Comparison of ENCODE assay signal across 24 mouse cellular contexts in genomic region chr5:73414172-73414571, GRCm38 (mm10). TPM values are rescaled to one million over a fixed set of nuclear protein-coding genes. Genes with fewer than 3 reads are reported as not detected.
DNase-seq lines count a peak whose midpoint lies in the region; ATAC-seq and TF ChIP-seq lines count a peak whose summit lies in the region.
"Had no signal": no experiment of that assay in that cellular context is flagged by ENCODE, and none has a peak within 500 bp of the region (broad histone marks: within the 10 kb centered on the region; RNA-seq: fewer than 3 reads in every experiment).

No protein-coding gene starts in this region.

- no peak for TF ChIP-seq CTCF in forebrain, postnatal 0 days (IDR thresholded peaks at IDR 0.05; ENCODE audit: low read depth)

- no peak overlapping the region for H3K9ac ChIP-seq in forebrain, embryonic 11.5 days (ENCODE audit: low read length)
- no peak overlapping the region for H3K9ac ChIP-seq in forebrain, postnatal 0 days
- H3K9ac ChIP-seq in heart, embryonic 11.5 days (ENCODE audit: low read depth, low read length), result no peak overlapping the region

- no peak overlapping the region for H3K27ac ChIP-seq in forebrain, embryonic 11.5 days (ENCODE audit: low read depth, low read length)
- H3K27ac ChIP-seq in forebrain, postnatal 0 days (ENCODE audit: low read depth, low read length), result no peak overlapping the region
- H3K27ac ChIP-seq in heart, embryonic 10.5 days, result no peak overlapping the region
- no peak overlapping the region for H3K27ac ChIP-seq in heart, embryonic 11.5 days (ENCODE audit: low read depth, low read length)

- H3K9me3 ChIP-seq in forebrain, embryonic 11.5 days (ENCODE audit: control insufficient read depth, low read length), result no peaks in the 10 kb centered on the region
- no peaks in the 10 kb centered on the region for H3K9me3 ChIP-seq in forebrain, postnatal 0 days (ENCODE audit: low read length)
- no peaks in the 10 kb centered on the region for H3K9me3 ChIP-seq in heart, embryonic 10.5 days
- no peaks in the 10 kb centered on the region for H3K9me3 ChIP-seq in heart, embryonic 11.5 days (replicated peaks; ENCODE audit: control insufficient read depth, low read length)
- H3K9me3 ChIP-seq: G1E had no signal

- H3K27me3 ChIP-seq in forebrain, embryonic 11.5 days (ENCODE audit: control insufficient read depth, insufficient read depth, low read length), result no peaks in the 10 kb centered on the region
- H3K27me3 ChIP-seq in forebrain, postnatal 0 days (ENCODE audit: insufficient read depth, low read length), result no peaks in the 10 kb centered on the region
- no peaks in the 10 kb centered on the region for H3K27me3 ChIP-seq in heart, embryonic 10.5 days (ENCODE audit: insufficient read depth, poor library complexity, severe bottlenecking)
- no peaks in the 10 kb centered on the region for H3K27me3 ChIP-seq in heart, embryonic 11.5 days (ENCODE audit: control insufficient read depth, insufficient read depth, low read length)
- H3K27me3 ChIP-seq: CH12.LX, Patski had no signal

- DNase-seq in forebrain, embryonic 11.5 days (ENCODE audit: low spot score), result peak; percentile 42
- DNase-seq in forebrain, postnatal 0 days, result no peak
- peak; percentile 81 for DNase-seq in heart, adult 11 months
- DNase-seq in heart, postnatal 14 days, result no peak
- DNase-seq in heart, embryonic 10.5 days (ENCODE audit: low spot score), result peak; percentile 63
- DNase-seq: adrenal gland, adult 2 months; adrenal gland, adult 8-10 months; adrenal gland, postnatal 10 days; adrenal gland, postnatal 14 days; adrenal gland, postnatal 25 days; adrenal gland, postnatal 36 days; B cell, adult 2 months; cerebellum, adult 11 months; cerebellum, adult 11-12 months; cerebellum, adult 18-20 months had no signal

- 90% methylated on average over 10 of the region's 10 CpGs for WGBS in forebrain, embryonic 11.5 days
- WGBS in forebrain, postnatal 0 days, result 87% methylated on average over 10 of the region's 10 CpGs
- 81% methylated on average over 10 of the region's 10 CpGs for WGBS in heart, embryonic 10.5 days
- WGBS in heart, embryonic 11.5 days (ENCODE audit: insufficient replicate concordance), result 76% methylated on average over 10 of the region's 10 CpGs

- intact Hi-C loops in heart, postnatal 14 days (cut with DNase I), result no loop called here

- H3K4me3 ChIP-seq in forebrain, embryonic 11.5 days (ENCODE audit: low read depth, low read length), result no peak overlapping the region
- no peak overlapping the region for H3K4me3 ChIP-seq in forebrain, postnatal 0 days (ENCODE audit: low read depth, low read length)
- no peak overlapping the region for H3K4me3 ChIP-seq in heart, embryonic 10.5 days
- H3K4me3 ChIP-seq in heart, embryonic 11.5 days (ENCODE audit: low read depth, low read length), result no peak overlapping the region

- H3K36me3 ChIP-seq in forebrain, embryonic 11.5 days (ENCODE audit: control insufficient read depth, insufficient read depth, low read length), result no peaks in the 10 kb centered on the region
- no peaks in the 10 kb centered on the region for H3K36me3 ChIP-seq in forebrain, postnatal 0 days (ENCODE audit: insufficient read depth)
- H3K36me3 ChIP-seq in heart, embryonic 10.5 days, result no peaks in the 10 kb centered on the region
- no peaks in the 10 kb centered on the region for H3K36me3 ChIP-seq in heart, embryonic 11.5 days (ENCODE audit: control insufficient read depth, insufficient read depth, low read length)
- H3K36me3 ChIP-seq: G1E had no signal

- H3K4me1 ChIP-seq in forebrain, embryonic 11.5 days (replicated peaks; ENCODE audit: control insufficient read depth, insufficient read depth, low read length), result no peaks in the 10 kb centered on the region; the same call in 1 of the 2 replicates
- no peaks in the 10 kb centered on the region for H3K4me1 ChIP-seq in forebrain, postnatal 0 days (ENCODE audit: insufficient read depth)
- peaks cover 4% of the 10 kb centered on the region; the same call in 1 of the 2 replicates for H3K4me1 ChIP-seq in heart, embryonic 10.5 days
- no peaks in the 10 kb centered on the region for H3K4me1 ChIP-seq in heart, embryonic 11.5 days (ENCODE audit: control insufficient read depth, insufficient read depth, low read length)

- H3K4me2 ChIP-seq in forebrain, embryonic 11.5 days (ENCODE audit: low read depth, low read length, severe bottlenecking), result no peak overlapping the region
- no peak overlapping the region for H3K4me2 ChIP-seq in forebrain, postnatal 0 days (ENCODE audit: low read depth)
- no peak overlapping the region for H3K4me2 ChIP-seq in heart, embryonic 11.5 days

- ATAC-seq in forebrain, embryonic 11.5 days (replicated peaks; ENCODE audit: low FRiP score), result no peak
- ATAC-seq in forebrain, postnatal 0 days, result no peak
- no peak for ATAC-seq in heart, embryonic 11.5 days (replicated peaks; ENCODE audit: insufficient number of reproducible peaks, low FRiP score, low TSS enrichment)
- ATAC-seq: activated CD4-positive, CD25-positive, alpha-beta regulatory T cell, adult 4 months; CD4-positive, CD25-positive, alpha-beta regulatory T cell, adult 4 months; Patski had no signal

RNA-seq across cellular contexts. Expression of gene Cwh43, which starts 8.3 kb away (rescaled TPM):
- not detected in 2 replicates for polyA plus RNA-seq in forebrain, embryonic 11.5 days (2014; fragmentation: Nextera tagmentation; extraction: Ambion mirVana)
- 0.14 and 1.5 TPM in 2 replicates for total RNA-seq in forebrain, postnatal 0 days (2014; rRNA removed)
- 0.51 and 0.65 TPM in 2 replicates for polyA plus RNA-seq in forebrain, postnatal 0 days (2015; fragmentation: Nextera tagmentation; extraction: Ambion mirVana)
- not detected for total RNA-seq in heart, postnatal 14 days (2021)
- polyA plus RNA-seq in heart, embryonic 10.5 days (2016; fragmentation: Nextera tagmentation; extraction: Ambion mirVana), result 0.09 TPM in 1 of 2 replicates, not detected in the other
- not detected in 2 replicates for polyA plus RNA-seq in heart, embryonic 11.5 days (2014; fragmentation: Nextera tagmentation; extraction: Ambion mirVana)
- total RNA-seq: adrenal gland, adult 18-20 months; adrenal gland, adult 8-10 months; adrenal gland, postnatal 10 days; adrenal gland, postnatal 14 days; adrenal gland, postnatal 36 days; CH12.LX; G1E; MEL had no signal
- polyA plus RNA-seq: adrenal gland, adult 2 months; C2C12; CD4-positive, CD25-positive, alpha-beta regulatory T cell, adult 4 months; G1E; Patski had no signal

Comparison
In these comparisons a context has a peak if more than half of its experiments do, and no peak if none do; other contexts are left out.
1. DNase-seq: peak in forebrain, embryonic 11.5 days (single experiment), heart, adult 11 months (single experiment) and heart, embryonic 10.5 days (single experiment); none in forebrain, postnatal 0 days (single experiment) and heart, postnatal 14 days (0 of 2).